Mouse (Mus musculus) c-Kit-positive CD71-positive TER-119-negative erythroid progenitor cells, embryonic 14.5 days (primary cell): ENCODE results near the gene Calcr.
"Not testable (repeated sequence)": the region's sequence is repeated elsewhere in the genome, so short reads cannot be mapped to it uniquely, and the experiment has no call there.

ENCODE experiments used
- DNase-seq: peaks from one replicate; pipeline ENCODE4 v3.0.0-alpha.2; 2013; ENCODE audit warnings: low read depth

Calcr gene

DNA sequence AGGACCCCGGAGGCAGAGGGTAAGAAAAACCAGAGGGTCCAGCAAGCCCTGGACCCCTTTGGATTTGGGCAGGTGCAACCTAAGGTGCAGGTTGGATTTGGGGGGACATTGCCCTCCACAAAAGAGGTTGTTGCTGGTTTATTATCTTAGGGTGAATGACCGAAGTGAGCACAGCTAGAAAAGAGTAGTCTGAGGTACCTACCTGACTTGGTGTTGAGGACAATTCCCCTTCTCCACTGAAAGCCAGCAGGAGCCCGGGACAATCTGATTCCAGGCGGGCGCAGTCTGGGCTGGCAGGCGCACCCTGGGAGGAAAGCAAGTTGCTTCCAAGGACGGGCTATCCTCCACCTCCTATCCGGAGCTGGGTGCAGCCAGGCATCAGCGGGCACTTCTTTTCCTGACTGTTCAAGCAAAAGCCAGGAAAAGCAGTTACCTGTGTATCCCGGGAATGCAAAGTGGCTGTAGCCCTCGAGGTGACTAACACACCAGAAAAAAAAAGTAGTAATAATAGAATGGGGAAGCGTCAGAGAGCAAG is at the start of gene Calcr:
Calcr (minus strand) TSS at position 485 of the 535 bp plus-strand sequence.
- no peak for DNase-seq

DNA sequence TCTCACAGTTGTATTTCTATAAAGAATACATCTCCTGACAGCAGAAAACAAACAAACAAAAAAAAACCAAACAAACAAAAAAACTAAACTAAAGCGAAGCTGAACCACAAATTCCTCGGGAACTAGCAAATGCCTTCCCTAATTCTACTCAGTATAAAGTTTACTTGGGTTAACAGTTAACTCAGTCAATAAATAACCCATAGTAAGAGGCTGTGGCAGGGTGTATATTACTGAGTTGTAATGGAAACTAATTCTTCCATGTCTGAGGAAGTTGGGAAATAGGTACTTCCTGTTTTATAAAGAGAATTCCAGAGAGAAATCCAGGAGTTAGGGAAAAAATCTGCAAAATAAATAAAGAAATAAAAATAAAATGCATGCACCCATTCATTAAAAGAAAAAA is 3.0 kb upstream of the Calcr start:
- no peak for DNase-seq

DNA sequence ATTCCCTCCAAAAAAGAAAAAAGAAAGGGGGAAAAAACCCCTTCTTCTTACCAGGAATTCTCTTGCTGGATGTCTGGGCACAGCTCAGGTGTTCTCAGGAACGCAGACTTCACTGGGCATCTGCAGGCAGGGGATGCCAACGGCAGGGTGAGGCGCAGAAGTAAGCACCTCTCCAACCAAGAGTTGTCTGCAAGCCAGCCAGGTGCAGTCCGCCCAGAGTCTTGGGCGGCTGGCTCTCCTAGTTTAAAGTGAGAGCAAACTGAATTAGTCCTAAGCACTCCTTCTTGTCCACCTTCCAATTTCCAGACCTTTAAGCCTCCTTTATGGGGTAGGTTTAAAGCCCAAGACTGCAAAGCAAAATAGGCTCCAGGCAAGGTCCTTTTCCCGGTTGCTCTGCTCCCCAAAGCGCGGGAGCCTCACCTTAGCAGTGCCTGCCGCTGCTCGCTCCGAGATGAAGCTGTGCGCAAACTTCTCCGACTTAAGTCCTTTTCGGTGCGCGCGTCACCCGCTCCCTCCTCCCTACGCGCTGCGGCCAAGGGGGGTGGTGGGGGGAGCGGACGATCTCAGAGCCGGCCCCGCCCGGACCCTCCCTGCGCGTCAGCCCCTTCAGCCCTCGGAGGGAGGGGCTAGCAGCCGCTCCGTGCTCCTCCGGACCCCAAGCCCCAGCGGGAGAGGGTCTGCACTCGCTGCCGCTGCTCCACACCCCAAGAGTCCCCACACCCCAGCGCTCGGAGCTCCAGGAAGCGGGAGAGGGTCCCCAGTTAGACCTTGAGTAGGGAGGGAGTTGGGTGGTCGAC is 1.1 kb downstream of the Calcr start:
- no peak for DNase-seq

DNA sequence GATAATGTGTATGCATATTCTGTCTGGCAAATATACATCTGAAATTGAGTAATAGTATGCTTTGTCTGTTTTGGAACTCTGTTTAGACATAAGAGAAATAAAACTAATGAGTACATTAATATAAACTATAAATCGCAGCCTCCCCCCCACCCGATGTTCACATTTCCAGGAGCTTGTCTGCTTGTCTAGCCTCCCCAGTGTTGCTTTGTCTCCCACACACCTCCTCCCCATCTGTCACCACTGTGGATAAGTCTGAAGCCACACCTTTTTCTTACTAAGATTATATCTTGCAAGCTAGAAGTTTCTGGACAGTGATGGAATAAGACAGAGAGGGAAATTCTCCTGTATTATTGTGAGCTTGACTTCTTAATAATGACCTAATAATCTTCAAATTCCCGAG is 12.9 kb downstream of the Calcr start:
- DNase-seq = no peak

DNA sequence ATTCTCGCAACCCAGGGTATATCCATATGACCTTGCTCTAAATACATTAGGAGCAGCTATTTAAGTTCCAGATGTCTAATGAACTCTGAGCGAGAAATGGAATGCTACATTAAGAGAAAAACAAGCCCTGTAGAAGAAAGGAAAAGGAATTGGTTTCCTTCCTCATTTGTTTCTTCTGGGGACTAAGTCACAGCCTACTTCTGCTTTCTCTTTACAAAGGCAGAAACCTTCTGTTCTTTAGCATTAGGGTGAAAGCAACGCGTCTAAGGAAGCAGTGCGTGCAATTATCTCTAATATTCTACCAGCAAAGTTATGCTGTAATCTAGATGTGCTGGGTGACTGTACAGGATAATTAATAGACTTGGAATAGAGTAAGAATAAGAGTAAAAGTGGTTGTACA is 14.9 kb downstream of the Calcr start:
- no peak for DNase-seq

DNA sequence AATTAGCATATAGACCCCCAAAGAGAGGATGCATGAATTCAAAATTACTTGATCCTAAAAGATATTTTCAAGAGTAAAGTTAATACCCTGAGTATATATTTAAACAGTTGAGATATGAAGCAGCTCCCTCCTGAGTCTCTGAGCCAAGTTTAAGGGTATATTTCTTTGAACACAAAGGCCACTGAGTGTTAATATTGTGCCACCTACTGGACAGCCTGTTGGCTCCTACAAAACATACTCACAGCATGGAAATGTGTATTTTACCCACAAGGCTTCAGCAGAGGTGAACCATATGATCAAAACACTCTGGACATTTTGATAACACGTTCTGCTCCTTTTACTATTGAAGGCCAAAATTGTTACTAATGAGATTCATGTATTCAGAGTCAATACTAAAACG is 19.0 kb downstream of the Calcr start:
- DNase-seq = no peak

DNA sequence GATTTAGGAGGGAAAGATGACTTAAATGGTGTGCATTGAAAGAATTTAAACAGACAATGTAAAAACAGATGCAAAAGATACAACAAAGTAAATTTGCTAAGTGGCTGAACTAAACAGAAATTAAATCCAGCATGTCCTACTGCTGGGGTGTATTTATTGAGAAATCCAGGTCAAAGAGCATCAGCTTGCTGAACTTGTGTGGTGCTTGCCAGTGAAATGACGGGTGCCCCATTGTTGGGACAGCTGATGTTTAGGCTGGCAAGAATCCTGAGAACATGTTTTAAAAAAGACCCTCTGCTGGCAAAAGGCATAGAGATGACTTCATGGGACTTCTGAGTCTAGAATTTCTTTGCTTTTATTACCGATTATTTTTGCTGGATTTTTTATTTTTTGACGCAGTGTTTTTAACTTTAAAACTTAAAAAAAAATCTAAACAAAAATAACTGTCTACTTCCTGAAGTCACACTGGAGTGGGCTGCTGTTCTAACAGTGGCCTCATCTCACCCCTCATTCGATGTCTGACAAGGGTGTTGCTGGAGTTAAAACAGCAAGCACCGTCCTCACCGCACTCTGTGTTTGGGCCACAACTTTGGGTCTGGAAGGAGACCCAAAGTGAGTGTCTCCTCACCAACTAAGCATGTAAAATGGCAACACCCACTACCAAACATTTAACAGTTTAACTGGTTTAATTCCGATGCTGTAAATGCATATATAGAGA is 22.4 kb downstream of the Calcr start:
- no peak for DNase-seq

DNA sequence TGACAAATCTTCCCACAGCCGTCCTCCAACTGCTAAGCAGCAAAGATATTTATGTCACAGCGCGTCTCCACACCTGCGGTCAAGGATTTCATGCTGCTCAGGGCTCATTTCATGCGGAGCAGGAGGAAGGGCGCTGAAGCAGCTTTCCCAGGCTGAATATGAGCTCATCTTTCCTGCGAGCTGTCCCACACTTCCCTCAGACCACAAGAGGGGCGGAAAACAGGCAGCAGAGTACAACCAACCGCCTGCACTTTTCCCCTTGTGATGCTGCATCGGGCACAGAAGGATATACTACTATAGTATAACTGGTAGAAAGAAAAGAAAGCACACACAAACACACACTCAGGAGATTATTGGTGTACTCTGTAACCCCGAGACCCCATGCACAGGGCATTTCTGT is 23.2 kb downstream of the Calcr start:
- no peak for DNase-seq

DNA sequence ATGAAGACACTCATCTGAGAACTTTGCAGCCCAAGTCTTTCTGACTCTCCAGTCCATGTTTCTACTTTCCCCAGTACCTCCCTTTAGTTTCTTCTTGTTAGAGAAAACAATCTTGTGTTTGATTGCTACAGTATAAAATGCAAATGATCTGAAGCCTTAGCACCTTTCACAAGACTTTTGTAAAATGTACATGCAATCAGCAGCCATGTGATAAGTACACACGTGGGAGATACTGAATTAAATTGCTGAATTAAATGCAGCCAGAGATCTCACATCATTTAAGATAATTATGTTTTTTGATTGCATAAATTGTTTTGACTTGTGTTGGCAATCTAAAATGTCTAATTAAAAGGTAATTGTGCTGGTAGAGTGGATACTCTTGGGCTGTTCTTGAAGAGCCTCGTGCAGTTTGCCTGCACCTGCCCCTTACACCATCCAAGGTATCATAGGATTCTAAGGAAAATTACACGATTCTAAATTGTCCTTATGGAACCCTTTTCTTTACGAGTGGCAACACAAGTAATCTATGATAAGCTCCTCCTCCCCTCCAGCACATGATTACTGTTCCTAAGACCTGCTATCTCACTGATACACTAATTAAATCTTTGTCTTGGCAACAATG is 34.2 kb downstream of the Calcr start:
- no peak for DNase-seq

DNA sequence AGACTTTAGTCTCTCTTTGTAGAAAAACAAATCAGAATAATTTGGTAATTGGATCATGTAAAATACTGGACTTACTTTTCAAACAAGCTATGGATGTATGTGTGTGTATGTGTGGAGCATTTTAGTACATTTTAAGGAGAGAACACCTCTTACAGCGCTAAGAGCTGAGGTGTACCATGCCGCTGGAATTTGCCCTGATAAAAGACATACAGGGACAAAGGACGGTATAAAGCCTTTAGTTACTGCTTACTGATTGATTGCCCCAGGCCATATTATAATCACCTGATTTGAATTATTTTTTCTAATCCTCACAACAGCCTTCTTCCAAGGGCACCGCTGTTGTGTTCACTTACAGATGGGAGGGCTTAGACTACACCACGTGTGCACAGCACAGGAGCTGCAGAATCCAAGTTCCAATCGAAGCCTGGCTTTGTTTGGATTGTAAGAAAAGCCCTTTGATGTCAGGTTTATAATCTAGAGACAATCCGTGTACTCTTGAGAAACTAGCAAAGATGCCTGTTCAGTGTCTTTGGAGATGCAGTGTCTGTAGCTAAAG is 76.3 kb downstream of the Calcr start:
- DNase-seq = no peak

DNA sequence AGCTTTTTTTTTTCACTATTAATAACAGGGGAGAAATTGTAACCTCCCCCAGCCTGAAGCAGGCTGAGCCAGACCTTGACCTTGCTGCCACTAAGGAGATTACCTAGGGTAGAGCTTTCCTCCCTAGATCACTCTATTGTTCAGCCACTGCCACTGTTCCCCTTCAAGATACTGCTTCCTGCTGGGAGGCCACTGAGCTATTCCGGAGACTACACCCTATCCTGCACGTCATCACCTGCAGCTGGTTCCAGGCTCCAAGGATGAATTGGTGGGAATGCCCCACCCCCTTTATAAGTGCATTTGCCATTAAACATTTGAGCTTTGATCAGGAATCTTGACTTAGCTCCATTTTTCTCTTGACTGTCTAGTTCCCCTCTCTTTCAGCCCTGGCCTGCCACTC is 86.2 kb downstream of the Calcr start:
- not testable (repeated sequence) for DNase-seq

DNA sequence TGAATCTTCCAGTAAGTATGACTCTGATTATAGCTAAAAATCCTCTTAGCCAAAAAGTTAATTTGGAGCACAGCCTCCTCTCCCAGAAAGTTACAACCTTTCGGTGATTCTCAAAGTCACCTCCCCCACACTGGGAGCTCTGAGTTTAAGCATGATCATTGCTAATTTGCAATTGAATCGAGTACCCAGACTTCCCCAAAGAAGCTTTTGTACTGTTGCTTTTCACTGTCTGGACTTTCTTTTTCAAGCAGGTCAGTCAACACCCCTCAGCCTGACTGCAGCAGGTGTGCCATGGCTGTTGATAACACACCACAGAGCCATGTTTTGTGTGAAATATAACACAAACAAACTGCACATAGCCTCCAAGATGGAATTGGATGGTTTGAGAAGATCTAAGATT is 86.7 kb downstream of the Calcr start:
- no peak for DNase-seq

DNA sequence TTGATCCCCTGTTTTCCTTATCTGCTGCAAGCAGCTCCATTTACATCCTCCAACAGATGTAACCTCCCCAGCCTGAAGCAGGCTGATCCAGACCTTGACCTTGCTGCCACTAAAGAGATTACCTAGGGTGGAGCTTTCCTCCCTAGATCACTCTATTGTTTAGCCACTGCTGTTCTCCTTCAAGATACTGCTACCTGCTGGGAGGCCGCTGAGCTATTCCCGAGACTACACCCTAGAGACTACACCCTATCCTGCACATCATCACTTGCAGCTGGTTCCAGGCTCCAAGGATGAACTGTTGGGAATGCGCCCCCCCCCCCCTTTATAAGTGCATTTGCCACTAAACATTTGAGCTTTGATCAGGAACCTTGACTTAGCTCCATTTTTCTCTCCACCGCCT is 92.6 kb downstream of the Calcr start:
- DNase-seq = not testable (repeated sequence)

DNA sequence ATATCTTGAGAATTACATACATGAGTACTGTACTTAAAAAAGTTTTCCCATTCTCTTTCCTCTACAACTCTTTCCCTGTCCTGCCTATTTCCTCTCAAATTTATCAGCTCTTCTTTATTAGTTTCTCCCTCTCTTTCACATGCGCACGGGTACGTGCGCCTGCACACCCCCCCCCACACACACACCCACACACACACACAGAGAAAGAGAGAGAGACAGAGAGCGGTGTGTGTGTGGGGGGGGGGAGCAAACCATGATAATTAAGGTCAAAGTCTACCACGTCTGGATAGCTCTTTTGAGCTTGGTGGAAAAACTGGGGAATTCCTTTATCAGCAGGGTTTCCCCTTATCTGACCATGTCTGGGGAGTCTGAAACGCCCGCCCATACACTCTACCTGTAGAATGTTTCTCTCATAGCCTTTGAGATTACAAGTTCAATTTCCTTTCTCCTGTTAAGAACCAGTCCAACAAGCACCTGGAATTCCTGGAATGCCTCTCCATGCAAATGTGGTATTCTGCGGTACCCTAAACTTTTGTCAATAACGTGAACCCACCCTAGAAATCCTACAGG is 100.3 kb downstream of the Calcr start:
- no peak for DNase-seq

DNA sequence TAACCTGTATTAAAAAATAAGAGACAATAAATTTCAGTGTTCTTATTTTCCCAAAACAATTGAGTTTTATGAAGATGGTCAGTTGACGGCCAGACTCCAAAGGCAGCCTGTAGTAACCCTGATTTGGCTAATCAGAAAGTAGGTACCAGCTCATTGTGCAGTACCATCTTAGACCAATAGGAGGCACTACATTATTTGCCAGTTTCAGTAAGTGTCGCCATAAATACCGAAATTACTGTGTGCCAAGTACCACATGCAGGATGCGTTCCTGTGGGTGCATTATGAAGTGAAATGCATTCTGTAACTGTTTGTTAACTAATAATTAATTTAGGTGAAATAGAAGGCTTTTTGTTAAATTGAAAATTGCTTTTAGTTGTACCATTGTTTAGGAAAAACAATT is 106.1 kb downstream of the Calcr start:
- no peak for DNase-seq
